Mouse (Mus musculus): ENCODE measurements around the gene Maf. TPM values are rescaled to one million over a fixed set of nuclear protein-coding genes. Genes with fewer than 3 reads are reported as not detected.

Gene Maf
- polyA plus RNA-seq, 1 experiment from 2014 or later, result 10.4 TPM

GRCm38 (mm10) chr8:115726807-115727206, 19.2 kb upstream of the Maf start:
- Histone ChIP-seq H3K4me3 (no peak overlapping the region), H3K9ac (no peak overlapping the region), H3K4me2 (no peak overlapping the region), H3K27me3 (no peaks in the 10 kb centered on the region), H3K4me1 (replicated peaks) (no peaks in the 10 kb centered on the region), H3K27ac (replicated peaks) (no peak overlapping the region), H3K36me3 (no peaks in the 10 kb centered on the region), H3K9me3 (no peaks in the 10 kb centered on the region)
- ATAC-seq (ENCODE audit: low FRiP score, low read depth), result no peak
- 92% methylated on average over 3 of the region's 3 CpGs for WGBS

- Histone ChIP-seq H3K4me2 (no peak overlapping the region), H3K9me3 (no peaks in the 10 kb centered on the region), H3K36me3 (no peaks in the 10 kb centered on the region), H3K4me1 (replicated peaks) (no peaks in the 10 kb centered on the region), H3K4me3 (no peak overlapping the region), H3K27ac (replicated peaks) (no peak overlapping the region), H3K9ac (no peak overlapping the region), H3K27me3 (no peaks in the 10 kb centered on the region)
- WGBS, result 82% methylated on average over 4 of the region's 4 CpGs
- ATAC-seq (ENCODE audit: low FRiP score, low read depth), result no peak
These were observed 18.6 kb upstream of the Maf start for GRCm38 (mm10) chr8:115726231-115726630.

GRCm38 (mm10) chr8:115719126-115719525, 11.5 kb upstream of the Maf start:
- Histone ChIP-seq H3K9me3 (no peaks in the 10 kb centered on the region), H3K27ac (replicated peaks) (no peak overlapping the region), H3K4me2 (no peak overlapping the region), H3K27me3 (peaks cover 7% of the 10 kb centered on the region; the same call in 1 of the 2 replicates), H3K4me3 (no peak overlapping the region), H3K9ac (no peak overlapping the region), H3K4me1 (replicated peaks) (no peaks in the 10 kb centered on the region), H3K36me3 (no peaks in the 10 kb centered on the region)
- 79% methylated on average over 7 of the region's 7 CpGs for WGBS
- no peak for ATAC-seq (ENCODE audit: low FRiP score, low read depth)

GRCm38 (mm10) chr8:115718621-115719020, 11.0 kb upstream of the Maf start:
- no peak for ATAC-seq (ENCODE audit: low FRiP score, low read depth)
- H3K9me3 ChIP-seq, result no peaks in the 10 kb centered on the region
- H3K36me3 ChIP-seq, result no peaks in the 10 kb centered on the region
- no peaks in the 10 kb centered on the region for H3K4me1 ChIP-seq (replicated peaks)
- H3K9ac ChIP-seq, result no peak overlapping the region
- no peak overlapping the region for H3K27ac ChIP-seq (replicated peaks)
- 93% methylated on average over 6 of the region's 6 CpGs for whole genome bisulfite sequencing
- H3K4me3 ChIP-seq, result no peak overlapping the region
- H3K4me2 ChIP-seq, result no peak overlapping the region
- peaks cover 7% of the 10 kb centered on the region; the same call in 1 of the 2 replicates for H3K27me3 ChIP-seq

DNA sequence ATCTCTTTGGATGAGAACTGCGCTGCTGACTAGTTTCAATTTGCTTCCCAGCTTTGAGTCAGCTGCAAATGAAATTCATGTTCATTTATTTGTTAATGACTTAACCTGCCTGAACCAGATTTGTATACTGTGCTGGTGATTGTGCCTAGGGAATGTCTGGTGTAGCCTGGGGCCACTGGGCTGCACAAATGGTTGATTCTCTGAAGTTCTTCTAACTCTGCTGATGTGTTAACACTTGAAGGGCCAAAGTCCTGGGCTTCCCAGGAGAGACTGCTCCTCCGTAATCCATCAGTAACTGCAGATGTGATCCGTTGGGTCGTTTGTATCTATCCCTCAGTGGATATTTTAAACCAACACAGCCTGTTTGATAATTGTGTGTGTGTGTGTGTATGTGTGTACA, 7.7 kb upstream of the Maf start:
- H3K4me1 ChIP-seq (replicated peaks), result no peaks in the 10 kb centered on the region
- ATAC-seq (ENCODE audit: low FRiP score, low read depth), result no peak
- no peak overlapping the region for H3K9ac ChIP-seq
- no peaks in the 10 kb centered on the region for H3K9me3 ChIP-seq
- no peak overlapping the region for H3K27ac ChIP-seq (replicated peaks)
- no peak overlapping the region for H3K4me2 ChIP-seq
- H3K36me3 ChIP-seq, result no peaks in the 10 kb centered on the region
- no peak overlapping the region for H3K4me3 ChIP-seq
- WGBS, result 59% methylated on average over 4 of the region's 4 CpGs
- peaks cover 13% of the 10 kb centered on the region for H3K27me3 ChIP-seq

DNA sequence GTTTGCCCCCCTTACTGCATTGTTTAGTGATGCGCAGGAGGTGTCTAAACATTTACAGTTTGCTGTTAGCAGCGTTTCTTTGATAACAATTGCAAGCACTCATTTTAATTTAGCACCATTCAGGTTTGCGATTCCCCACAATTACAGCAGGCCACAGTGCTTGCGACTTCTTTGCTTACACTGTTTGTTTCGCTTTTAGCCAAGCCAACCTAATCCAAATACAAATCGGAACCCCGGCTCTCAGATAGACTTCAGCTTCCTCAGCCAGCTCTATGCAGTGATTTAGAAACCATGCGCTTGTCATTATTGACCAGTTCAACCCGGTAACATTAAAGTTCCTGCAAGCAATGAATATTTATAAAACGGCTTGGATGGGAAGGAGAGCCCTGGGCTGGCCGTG, 3.5 kb upstream of the Maf start:
- Histone ChIP-seq H3K4me1 (replicated peaks) (peaks cover 24% of the 10 kb centered on the region), H3K4me3 (no peak overlapping the region), H3K27ac (replicated peaks) (no peak overlapping the region), H3K4me2 (no peak overlapping the region), H3K9ac (no peak overlapping the region), H3K36me3 (no peaks in the 10 kb centered on the region), H3K9me3 (no peaks in the 10 kb centered on the region), H3K27me3 (peaks cover 21% of the 10 kb centered on the region)
- ATAC-seq (ENCODE audit: low FRiP score, low read depth), result no peak
- WGBS, result 57% methylated on average over 11 of the region's 11 CpGs

DNA sequence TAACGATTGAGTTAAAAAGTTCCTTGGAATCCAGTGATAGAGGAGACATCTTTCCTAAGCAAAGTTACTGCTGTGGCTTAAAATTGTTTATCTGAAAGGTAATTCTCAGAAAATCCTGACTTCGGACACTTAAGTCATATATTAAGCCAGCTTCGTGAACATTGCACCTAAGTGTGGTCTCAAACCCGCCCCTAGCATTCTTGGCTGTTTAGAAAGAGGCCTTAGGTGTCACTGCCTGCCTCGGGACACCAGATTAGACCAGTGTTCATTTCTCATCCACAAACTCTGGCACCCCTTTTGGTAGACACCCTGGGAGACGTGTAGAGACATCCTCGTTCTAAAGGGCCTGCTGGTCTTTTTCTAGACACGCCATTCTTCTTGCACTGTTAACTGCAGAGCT, 2.3 kb upstream of the Maf start:
- Histone ChIP-seq H3K4me3 (no peak overlapping the region), H3K4me1 (replicated peaks) (peaks cover 34% of the 10 kb centered on the region), H3K27ac (replicated peaks) (no peak overlapping the region), H3K36me3 (no peaks in the 10 kb centered on the region), H3K9me3 (no peaks in the 10 kb centered on the region), H3K9ac (no peak overlapping the region), H3K27me3 (peaks cover 21% of the 10 kb centered on the region), H3K4me2 (no peak overlapping the region)
- WGBS, result 77% methylated on average over 8 of the region's 8 CpGs
- no peak for ATAC-seq (ENCODE audit: low FRiP score, low read depth)

DNA sequence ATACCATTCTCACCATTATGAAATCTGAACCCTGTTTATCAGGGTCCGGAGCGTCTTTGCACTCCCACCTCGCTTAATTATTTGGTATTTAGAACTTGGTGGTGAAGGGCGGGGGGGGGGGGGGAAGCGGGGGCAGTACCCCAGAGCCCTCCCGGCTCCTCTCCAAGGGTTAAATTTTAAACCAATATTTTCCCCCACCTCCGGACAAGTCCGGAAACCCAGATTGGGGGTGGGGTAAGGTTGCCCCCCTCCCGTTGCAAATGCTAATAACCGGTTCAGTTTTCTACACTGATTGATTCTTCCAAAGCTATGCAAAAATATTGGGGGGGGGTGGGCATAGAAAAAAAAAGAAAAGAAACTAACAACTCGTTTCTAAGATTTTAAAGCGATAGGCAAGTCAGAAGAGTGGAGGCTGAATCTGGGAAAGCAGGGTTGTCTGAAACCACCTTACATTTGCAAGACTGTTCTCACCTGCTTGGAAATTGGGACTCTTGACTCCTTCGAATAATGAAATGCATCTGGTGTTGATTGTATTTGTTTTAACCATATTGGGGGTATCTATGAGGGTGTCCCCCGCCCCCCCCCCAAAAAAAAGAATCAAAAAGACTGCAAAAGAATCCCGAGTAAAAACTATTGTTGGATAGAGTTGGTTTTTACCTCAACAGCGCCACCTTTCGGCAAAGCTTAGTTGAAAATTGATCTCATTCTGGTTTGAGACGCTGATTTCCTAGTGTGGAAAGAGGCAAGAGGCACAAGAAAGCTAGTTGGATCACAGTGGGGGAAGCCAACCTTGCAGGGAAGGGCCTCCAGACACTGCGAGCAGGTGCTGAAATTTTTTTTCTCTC, 1.6 kb upstream of the Maf start:
- Histone ChIP-seq H3K27ac (replicated peaks) (no peak overlapping the region), H3K27me3 (peaks cover 18% of the 10 kb centered on the region), H3K4me2 (peak overlapping the region; percentile 90), H3K9ac (no peak overlapping the region), H3K9me3 (no peaks in the 10 kb centered on the region), H3K4me1 (replicated peaks) (peaks cover 34% of the 10 kb centered on the region), H3K4me3 (peak overlapping the region; percentile 66), H3K36me3 (no peaks in the 10 kb centered on the region)
- no peak for ATAC-seq (ENCODE audit: low FRiP score, low read depth)
- WGBS, result 1% methylated on average over 19 of the region's 19 CpGs

GRCm38 (mm10) chr8:115706861-115707730, 498 bp downstream of the Maf start:
- H3K27me3 ChIP-seq, result peaks cover 18% of the 10 kb centered on the region
- peak overlapping the region; percentile 89 for H3K27ac ChIP-seq (replicated peaks)
- H3K36me3 ChIP-seq, result no peaks in the 10 kb centered on the region
- H3K4me3 ChIP-seq, result peak overlapping the region; percentile 66
- peak; percentile 82 for ATAC-seq (ENCODE audit: low FRiP score, low read depth)
- peak overlapping the region; percentile 90 for H3K4me2 ChIP-seq
- no peaks in the 10 kb centered on the region for H3K9me3 ChIP-seq
- H3K4me1 ChIP-seq (replicated peaks), result peaks cover 34% of the 10 kb centered on the region
- H3K9ac ChIP-seq, result peak overlapping the region; percentile 68
- under 1% methylated on average over 63 of the region's 76 CpGs for WGBS

GRCm38 (mm10) chr8:115706411-115706860, 1.2 kb downstream of the Maf start:
- WGBS, result under 1% methylated on average over 38 of the region's 39 CpGs
- H3K36me3 ChIP-seq, result no peaks in the 10 kb centered on the region

GRCm38 (mm10) chr8:115705591-115706110, 1.9 kb downstream of the Maf start:
- peaks cover 14% of the 10 kb centered on the region for H3K27me3 ChIP-seq
- peak overlapping the region; percentile 90 for H3K4me2 ChIP-seq
- H3K27ac ChIP-seq (replicated peaks), result peak overlapping the region; percentile 89
- peaks cover 34% of the 10 kb centered on the region for H3K4me1 ChIP-seq (replicated peaks)
- H3K9me3 ChIP-seq, result no peaks in the 10 kb centered on the region
- peak overlapping the region; percentile 68 for H3K9ac ChIP-seq
- ATAC-seq (ENCODE audit: low FRiP score, low read depth), result peak; percentile 65
- under 1% methylated on average over 35 of the region's 36 CpGs for WGBS
- peak overlapping the region; percentile 66 for H3K4me3 ChIP-seq
- no peaks in the 10 kb centered on the region for H3K36me3 ChIP-seq

More at GRCm38 (mm10) chr8:115706411-115706860, 1.2 kb downstream of the Maf start:
- Histone ChIP-seq H3K27me3 (peaks cover 18% of the 10 kb centered on the region), H3K9ac (peak overlapping the region; percentile 68), H3K4me2 (peak overlapping the region; percentile 90), H3K27ac (replicated peaks) (peak overlapping the region; percentile 89), H3K9me3 (no peaks in the 10 kb centered on the region), H3K4me3 (peak overlapping the region; percentile 66), H3K4me1 (replicated peaks) (peaks cover 34% of the 10 kb centered on the region)
- ATAC-seq (ENCODE audit: low FRiP score, low read depth), result no peak

GRCm38 (mm10) chr8:115703056-115703455, 4.5 kb downstream of the Maf start:
- WGBS, result 85% methylated on average over 4 of the region's 4 CpGs
- Histone ChIP-seq H3K27ac (replicated peaks) (no peak overlapping the region), H3K4me1 (replicated peaks) (peaks cover 27% of the 10 kb centered on the region), H3K9me3 (no peaks in the 10 kb centered on the region), H3K9ac (no peak overlapping the region), H3K27me3 (peaks cover 2% of the 10 kb centered on the region; the same call in 1 of the 2 replicates), H3K4me2 (peak overlapping the region; percentile 32), H3K4me3 (peak overlapping the region; percentile 16; the same call in 1 of the 2 replicates), H3K36me3 (no peaks in the 10 kb centered on the region)
- ATAC-seq (ENCODE audit: low FRiP score, low read depth), result no peak
